Mouse (Mus musculus) limb, embryonic 10.5 days (tissue): ENCODE results near the gene Hnrnph2. TPM values are rescaled to one million over a fixed set of nuclear protein-coding genes. Genes with fewer than 3 reads are reported as not detected.

Source experiments
- DNase-seq: peaks from one replicate; pipeline ENCODE4 v3.0.0-alpha.2; 2017; ENCODE audit warnings: low spot score
- H3K27ac ChIP-seq: fragments of 300-500 bp; sonication (generic); 2 replicates; pipeline ENCODE4 v1.5.1; 2016; ENCODE audit warnings: mild to moderate bottlenecking
- H3K27me3 ChIP-seq: fragments of 300-500 bp; sonication (generic); 2 replicates; pipeline ENCODE4 v1.6.1; 2016; ENCODE audit warnings: low read depth, mild to moderate bottlenecking; ENCODE audit not compliant: poor library complexity, severe bottlenecking
- H3K36me3 ChIP-seq: fragments of 300-500 bp; sonication (generic); 2 replicates; pipeline ENCODE4 v1.6.1; 2016; ENCODE audit warnings: mild to moderate bottlenecking, moderate library complexity
- H3K4me1 ChIP-seq: fragments of 300-500 bp; sonication (generic); 2 replicates; pipeline ENCODE4 v1.6.1; 2016
- H3K4me3 ChIP-seq: fragments of 300-500 bp; sonication (generic); 2 replicates; pipeline ENCODE4 v1.5.1; 2016; ENCODE audit warnings: mild to moderate bottlenecking, moderate library complexity
- H3K9me3 ChIP-seq: fragments of 300-500 bp; sonication (generic); replicated peaks from 2 replicates; pipeline ENCODE4 v1.6.1; 2016; ENCODE audit warnings: mild to moderate bottlenecking
- WGBS: fragments of 180-500 bp; shearing (Covaris S2); methylation state at CpG from one replicate; pipeline ENCODE4 v1.1.7; 2016; 5-methylcytosine and 5-hydroxymethylcytosine counted together
- polyA plus RNA-seq: library from polyadenylated mRNA; unstranded; fragments of >200 nt; fragmentation: Nextera tagmentation; extraction: Ambion mirVana; gene quantifications from 2 replicates; pipeline ENCODE4 v1.2.1, GENCODE M21; 2016

Hnrnph2 gene
- polyA plus RNA-seq, 1 experiment from 2014 or later: 211 TPM

DNA sequence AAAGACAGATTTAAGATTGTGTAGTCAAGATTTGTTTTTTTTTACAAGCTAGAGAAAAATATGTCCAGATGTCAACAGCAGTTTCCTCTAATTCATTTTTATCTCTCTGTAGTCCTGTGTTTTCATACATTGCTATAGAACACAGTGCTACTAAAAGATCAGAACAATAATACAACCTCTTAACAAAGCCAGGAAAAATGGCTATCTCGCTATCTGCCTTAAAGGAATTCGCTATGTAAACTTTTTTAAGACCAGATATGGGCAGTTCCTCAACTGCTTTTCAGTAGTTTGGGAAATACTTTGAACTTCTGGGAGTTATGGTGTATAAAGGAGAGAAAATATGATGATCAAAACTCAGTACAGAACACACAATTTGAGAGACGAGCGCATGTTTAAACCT is 22.4 kb downstream of the Hnrnph2 start:
- no peak overlapping the region for H3K27ac ChIP-seq
- WGBS: 91% methylated on average over 4 of the region's 4 CpGs
- peaks cover 74% of the 10 kb centered on the region for H3K27me3 ChIP-seq

DNA sequence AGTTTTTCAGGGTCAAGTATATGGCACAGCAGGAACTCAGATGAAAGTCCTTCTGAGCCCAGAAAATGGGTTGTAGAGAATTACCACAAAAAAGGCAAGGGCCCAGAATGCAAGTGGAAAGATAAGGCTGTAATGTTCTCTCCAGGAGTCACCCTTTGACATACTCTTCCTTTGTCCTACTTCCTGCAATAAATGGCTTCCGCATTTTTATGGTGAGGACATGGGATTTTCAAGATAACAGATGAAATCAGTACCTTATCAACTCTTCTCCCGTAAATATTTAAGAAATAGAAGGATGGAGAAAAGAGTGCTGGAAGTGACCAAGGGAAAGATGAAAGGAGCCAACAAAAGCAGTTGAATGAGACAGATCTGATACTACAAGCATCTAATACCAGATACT is 27.2 kb downstream of the Hnrnph2 start:
- H3K4me3 ChIP-seq: no peak overlapping the region
- H3K4me1 ChIP-seq: no peaks in the 10 kb centered on the region
- WGBS: 79% methylated on average over 2 of the region's 2 CpGs
- DNase-seq: no peak
- H3K27me3 ChIP-seq: peaks cover 51% of the 10 kb centered on the region; the same call in 1 of the 2 replicates
- H3K36me3 ChIP-seq: no peaks in the 10 kb centered on the region
- no peaks in the 10 kb centered on the region for H3K9me3 ChIP-seq
- no peak overlapping the region for H3K27ac ChIP-seq

More for the DNA sequence above, 22.4 kb downstream of the Hnrnph2 start:
- no peak for DNase-seq
- no peak overlapping the region for H3K4me3 ChIP-seq
- H3K4me1 ChIP-seq: no peaks in the 10 kb centered on the region
- no peaks in the 10 kb centered on the region for H3K9me3 ChIP-seq
- no peaks in the 10 kb centered on the region for H3K36me3 ChIP-seq

- H3K27ac ChIP-seq: no peak overlapping the region
- H3K4me1 ChIP-seq: no peaks in the 10 kb centered on the region
- H3K4me3 ChIP-seq: no peak overlapping the region
- WGBS: 92% methylated on average over 5 of the region's 5 CpGs
- no peaks in the 10 kb centered on the region for H3K36me3 ChIP-seq
- DNase-seq: no peak
- H3K27me3 ChIP-seq: peaks cover 54% of the 10 kb centered on the region; the same call in 1 of the 2 replicates
- no peaks in the 10 kb centered on the region for H3K9me3 ChIP-seq
These were observed 31.7 kb downstream of the Hnrnph2 start for GRCm38 (mm10) chrX:134632710-134633109.

DNA sequence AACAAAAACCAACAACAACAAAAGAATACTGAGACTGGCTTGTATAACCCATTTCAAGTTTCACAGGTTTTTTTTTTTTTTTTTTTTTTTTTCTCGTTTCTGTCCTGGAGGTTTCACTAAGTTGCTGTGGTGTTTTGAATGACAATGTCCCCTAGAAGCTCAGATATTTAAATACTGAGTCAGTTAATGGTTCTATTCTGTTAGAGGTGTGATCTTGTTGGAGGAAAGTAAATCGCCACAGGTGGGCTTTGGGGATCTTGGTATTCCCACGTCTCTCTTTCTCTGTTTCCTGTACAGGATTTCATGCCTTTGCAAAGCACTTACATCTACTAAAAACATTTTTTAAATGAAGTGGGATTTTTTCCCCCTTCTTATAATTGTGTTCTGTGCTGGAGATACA is 34.1 kb downstream of the Hnrnph2 start:
- 50% methylated on average over 3 of the region's 3 CpGs for WGBS
- H3K36me3 ChIP-seq: no peaks in the 10 kb centered on the region
- no peak overlapping the region for H3K27ac ChIP-seq
- H3K27me3 ChIP-seq: peaks cover 58% of the 10 kb centered on the region; the same call in 1 of the 2 replicates
- H3K4me1 ChIP-seq: no peaks in the 10 kb centered on the region
- no peaks in the 10 kb centered on the region for H3K9me3 ChIP-seq
- no peak for DNase-seq
- no peak overlapping the region for H3K4me3 ChIP-seq

GRCm38 (mm10) chrX:134635860-134636259 is 34.9 kb downstream of the Hnrnph2 start:
- 62% methylated on average over 3 of the region's 3 CpGs for WGBS
- no peak overlapping the region for H3K4me3 ChIP-seq
- no peaks in the 10 kb centered on the region for H3K36me3 ChIP-seq
- H3K27ac ChIP-seq: no peak overlapping the region
- DNase-seq: no peak
- no peaks in the 10 kb centered on the region for H3K4me1 ChIP-seq
- H3K27me3 ChIP-seq: peaks cover 65% of the 10 kb centered on the region; the same call in 1 of the 2 replicates
- no peaks in the 10 kb centered on the region for H3K9me3 ChIP-seq

- H3K27ac ChIP-seq: no peak overlapping the region
- H3K27me3 ChIP-seq: peaks cover 57% of the 10 kb centered on the region; the same call in 1 of the 2 replicates
- no peaks in the 10 kb centered on the region for H3K9me3 ChIP-seq
- no peak overlapping the region for H3K4me3 ChIP-seq
- no peaks in the 10 kb centered on the region for H3K4me1 ChIP-seq
- WGBS: 77% methylated on average over 10 of the region's 10 CpGs
- no peak for DNase-seq
- no peaks in the 10 kb centered on the region for H3K36me3 ChIP-seq
These were observed 40.2 kb downstream of the Hnrnph2 start for GRCm38 (mm10) chrX:134641000-134641760.

GRCm38 (mm10) chrX:134646338-134646737 is 45.4 kb downstream of the Hnrnph2 start:
- no peak overlapping the region for H3K4me3 ChIP-seq
- no peaks in the 10 kb centered on the region for H3K4me1 ChIP-seq
- peaks cover 22% of the 10 kb centered on the region; the same call in 1 of the 2 replicates for H3K27me3 ChIP-seq
- H3K27ac ChIP-seq: no peak overlapping the region
- H3K36me3 ChIP-seq: no peaks in the 10 kb centered on the region
- H3K9me3 ChIP-seq: no peaks in the 10 kb centered on the region
- WGBS: 96% methylated on average over 1 of the region's 1 CpGs
- DNase-seq: no peak

DNA sequence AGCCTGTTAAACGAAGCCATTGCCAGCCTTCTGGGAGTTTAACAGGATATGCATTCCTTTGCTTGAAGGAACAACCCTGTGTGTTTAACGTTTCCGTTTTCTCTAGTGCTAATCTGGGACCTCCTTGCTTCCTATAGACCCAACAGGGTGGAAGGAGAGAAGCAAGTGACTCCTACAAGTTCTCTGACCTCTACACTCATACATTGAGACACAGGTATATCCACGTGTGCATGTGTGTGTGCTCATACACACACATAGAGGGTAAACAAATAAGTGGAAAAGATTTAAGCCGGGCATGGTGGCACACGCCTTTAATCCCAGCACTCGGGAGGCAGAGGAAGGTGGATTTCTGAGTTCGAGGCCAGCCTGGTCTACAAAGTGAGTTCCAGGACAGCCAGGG is 46.4 kb downstream of the Hnrnph2 start:
- DNase-seq: no peak
- Histone ChIP-seq H3K4me1 (no peaks in the 10 kb centered on the region), H3K27me3 (peaks cover 24% of the 10 kb centered on the region; the same call in 1 of the 2 replicates), H3K36me3 (no peaks in the 10 kb centered on the region), H3K4me3 (no peak overlapping the region), H3K27ac (no peak overlapping the region), H3K9me3 (no peaks in the 10 kb centered on the region)
- WGBS: 72% methylated on average over 8 of the region's 8 CpGs

DNA sequence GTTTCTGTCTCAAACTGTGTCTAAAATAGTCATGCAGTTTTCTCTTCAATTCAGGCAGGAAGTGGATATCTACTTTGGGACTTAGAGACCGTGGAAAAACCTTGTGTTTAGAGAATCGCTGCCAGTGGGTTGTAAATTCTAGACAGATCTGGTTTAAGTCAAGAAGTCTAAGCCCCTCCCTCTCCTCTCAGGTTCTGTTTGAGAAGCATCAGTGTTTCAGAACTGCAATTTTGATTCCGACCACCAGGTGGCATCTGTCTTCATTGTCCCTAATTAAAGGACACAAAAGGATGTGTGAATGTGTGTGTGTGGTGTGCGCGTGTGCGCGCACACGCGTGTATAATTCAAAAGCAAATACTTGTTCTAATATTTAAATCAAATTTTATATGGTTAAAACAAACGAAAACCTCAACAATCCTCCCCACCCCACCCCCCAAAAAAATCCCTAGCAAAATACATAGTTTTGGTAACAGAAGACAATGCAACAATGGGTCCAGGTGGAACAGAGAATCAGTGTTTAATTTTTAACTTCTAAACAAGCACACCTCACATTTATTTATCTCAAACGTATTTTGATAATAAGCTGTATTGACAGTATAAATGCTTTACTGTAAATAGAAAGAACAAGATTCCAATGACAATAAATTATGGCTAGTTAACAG is 47.2 kb downstream of the Hnrnph2 start:
- H3K27me3 ChIP-seq: peaks cover 20% of the 10 kb centered on the region; the same call in 1 of the 2 replicates
- 16% methylated on average over 11 of the region's 11 CpGs for WGBS
- no peak overlapping the region for H3K27ac ChIP-seq
- no peak overlapping the region for H3K4me3 ChIP-seq
- no peaks in the 10 kb centered on the region for H3K36me3 ChIP-seq
- peak; percentile 70 for DNase-seq
- H3K4me1 ChIP-seq: no peaks in the 10 kb centered on the region
- no peaks in the 10 kb centered on the region for H3K9me3 ChIP-seq

GRCm38 (mm10) chrX:134652061-134652460 is 51.1 kb downstream of the Hnrnph2 start:
- no peaks in the 10 kb centered on the region for H3K9me3 ChIP-seq
- 70% methylated on average over 1 of the region's 1 CpGs for WGBS
- H3K4me1 ChIP-seq: no peaks in the 10 kb centered on the region
- H3K36me3 ChIP-seq: no peaks in the 10 kb centered on the region
- H3K27me3 ChIP-seq: peaks cover 16% of the 10 kb centered on the region; the same call in 1 of the 2 replicates
- DNase-seq: no peak
- H3K4me3 ChIP-seq: no peak overlapping the region
- no peak overlapping the region for H3K27ac ChIP-seq

Other genes with a start within 250 kb of the Hnrnph2 start
- 0.78 and 0.95 TPM in 2 replicates for gene Drp2, start 196.6 kb upstream of the Hnrnph2 start, polyA plus RNA-seq
- gene Taf7l, start 124.7 kb upstream of the Hnrnph2 start, polyA plus RNA-seq: 0.13 TPM in 1 of 2 replicates, not detected in the other
- gene Timm8a1, start 59.3 kb upstream of the Hnrnph2 start, polyA plus RNA-seq: 90.7 and 117 TPM in 2 replicates
- 0.50 and 0.70 TPM in 2 replicates for gene Btk, start 17.6 kb upstream of the Hnrnph2 start, polyA plus RNA-seq
- 332 and 430 TPM in 2 replicates for gene Rpl36a, start 15.5 kb upstream of the Hnrnph2 start, polyA plus RNA-seq
- gene Gla, start 54 bp upstream of the Hnrnph2 start, polyA plus RNA-seq: 6.8 and 7.4 TPM in 2 replicates
- 5.5 and 6.3 TPM in 2 replicates for gene Armcx4, start 85.3 kb downstream of the Hnrnph2 start, polyA plus RNA-seq
- 30.7 and 44.3 TPM in 2 replicates for gene Armcx1, start 116.8 kb downstream of the Hnrnph2 start, polyA plus RNA-seq
- gene Armcx6, start 150.2 kb downstream of the Hnrnph2 start, polyA plus RNA-seq: 16.4 and 21.7 TPM in 2 replicates
- gene Armcx3, start 155.4 kb downstream of the Hnrnph2 start, polyA plus RNA-seq: 35.4 and 47.4 TPM in 2 replicates
- gene Armcx2, start 208.0 kb downstream of the Hnrnph2 start, polyA plus RNA-seq: 69.2 and 79.6 TPM in 2 replicates